Mouse (Mus musculus) CH12.LX (cell line): ENCODE measurements around the gene Nmnat2. TPM values are rescaled to one million over a fixed set of nuclear protein-coding genes. Genes with fewer than 3 reads are reported as not detected.

Experiments used
- DNase-seq: peaks from one replicate; pipeline ENCODE4 v3.0.0-alpha.2; 2013; ENCODE audit errors: extremely low read depth
- H3K27ac ChIP-seq: 2 replicates; pipeline ENCODE4 v1.5.1; 2012; ENCODE audit warnings: low read depth, mild to moderate bottlenecking, control low read depth, moderate library complexity; ENCODE audit not compliant: insufficient read depth
- H3K27me3 ChIP-seq: replicated peaks from 2 replicates; pipeline ENCODE3; 2012; ENCODE audit warnings: inconsistent platforms
- H3K36me3 ChIP-seq, 2 experiments: replicated peaks in 1 of 2; 2 replicates each; pipeline versions ENCODE3 to v1.6.1; 2012; ENCODE audit warnings: inconsistent platforms in 1 of 2, low read length in 1 of 2, mild to moderate bottlenecking in 1 of 2, mixed read lengths in 1 of 2, moderate library complexity in 1 of 2; ENCODE audit not compliant: control insufficient read depth in 1 of 2, insufficient read depth in 1 of 2
- H3K4me1 ChIP-seq, 2 experiments: 2 replicates each; pipeline ENCODE4 v1.6.1; 2012; ENCODE audit warnings: inconsistent platforms in 1 of 2, moderate library complexity in 1 of 2; ENCODE audit not compliant: insufficient read depth in 2 of 2, control insufficient read depth in 1 of 2
- H3K4me2 ChIP-seq: 2 replicates; pipeline ENCODE4 v1.6.1; 2012; ENCODE audit warnings: low read depth, mild to moderate bottlenecking, control low read depth; ENCODE audit not compliant: poor library complexity, insufficient read depth, severe bottlenecking
- H3K4me3 ChIP-seq, 3 experiments: fragments of 150-350 bp in 1 of 3; sonication (generic) in 1 of 3; replicated peaks in 1 of 3; 2 replicates each; pipeline versions ENCODE3 to v1.5.1; 2011 to 2012; ENCODE audit warnings: low read depth in 2 of 3, low read length in 2 of 3, mild to moderate bottlenecking in 2 of 3, moderate library complexity in 2 of 3, control low read depth in 1 of 3, improper control_type of control experiment in 1 of 3, inconsistent platforms in 1 of 3, mixed read lengths in 1 of 3; ENCODE audit not compliant: poor library complexity in 1 of 3
- H3K79me2 ChIP-seq: replicated peaks from 2 replicates; pipeline ENCODE4 v1.6.1; 2012; ENCODE audit warnings: mild to moderate bottlenecking, moderate library complexity; ENCODE audit not compliant: control insufficient read depth, poor library complexity, insufficient read depth, severe bottlenecking; ENCODE audit errors: extremely low read depth
- H3K9ac ChIP-seq: 2 replicates; pipeline ENCODE4 v1.6.1; 2012; ENCODE audit warnings: low read depth, mild to moderate bottlenecking, control low read depth, moderate library complexity; ENCODE audit not compliant: insufficient read depth
- H3K9me3 ChIP-seq: replicated peaks from 2 replicates; pipeline ENCODE3; 2012; ENCODE audit warnings: low read length, inconsistent platforms, mixed read lengths
- CHD2 ChIP-seq: IDR thresholded peaks from 2 replicates; pipeline ENCODE4 v1.6.1; 2011; ENCODE audit warnings: low read length, improper control_type of control experiment
- CTCF ChIP-seq, 2 experiments: IDR thresholded peaks in 1 of 2; conservative IDR thresholded peaks in 1 of 2; 2 replicates each; pipeline ENCODE4 v1.5.1; 2011 to 2012; ENCODE audit warnings: low read depth in 2 of 2, low read length in 2 of 2, improper control_type of control experiment in 1 of 2, inconsistent platforms in 1 of 2, mild to moderate bottlenecking in 1 of 2, moderate library complexity in 1 of 2
- ELF1 ChIP-seq: IDR thresholded peaks from 2 replicates; pipeline ENCODE4 v1.6.1; 2014; ENCODE audit warnings: low read depth, mild to moderate bottlenecking, inconsistent platforms, low read length, improper control_type of control experiment
- EP300 ChIP-seq: IDR thresholded peaks from 2 replicates; pipeline ENCODE4 v1.6.1; 2011; ENCODE audit warnings: low read length, improper control_type of control experiment
- ETS1 ChIP-seq: conservative IDR thresholded peaks from 2 replicates; pipeline ENCODE4 v1.6.1; 2012; ENCODE audit warnings: low read depth, mild to moderate bottlenecking, inconsistent platforms, low read length, improper control_type of control experiment, moderate library complexity
- HCFC1 ChIP-seq: IDR thresholded peaks from 2 replicates; pipeline ENCODE4 v1.6.1; 2012; ENCODE audit warnings: low read depth, mild to moderate bottlenecking, inconsistent platforms, low read length, improper control_type of control experiment
- MAX ChIP-seq: IDR thresholded peaks from 2 replicates; pipeline ENCODE4 v1.6.1; 2011; ENCODE audit warnings: low read length, improper control_type of control experiment
- MAZ ChIP-seq: IDR thresholded peaks from 2 replicates; pipeline ENCODE4 v1.6.1; 2012; ENCODE audit warnings: low read depth, mild to moderate bottlenecking, inconsistent platforms, low read length, improper control_type of control experiment, moderate library complexity
- MEF2A ChIP-seq: IDR thresholded peaks from 2 replicates; pipeline ENCODE4 v1.6.1; 2014; ENCODE audit warnings: low read depth, mild to moderate bottlenecking, inconsistent platforms, low read length, improper control_type of control experiment, borderline replicate concordance
- MYC ChIP-seq: IDR thresholded peaks from 2 replicates; pipeline ENCODE4 v1.6.1; 2011; ENCODE audit warnings: low read depth, mild to moderate bottlenecking, improper control_type of control experiment, low read length
- NELFE ChIP-seq: IDR thresholded peaks from 2 replicates; pipeline ENCODE4 v1.6.1; 2011; ENCODE audit warnings: low read depth, low read length, improper control_type of control experiment
- POLR2AphosphoS2 ChIP-seq: IDR thresholded peaks from 2 replicates; pipeline ENCODE4 v1.6.1; 2011; ENCODE audit warnings: low read depth, low read length, improper control_type of control experiment
- RAD21 ChIP-seq: IDR thresholded peaks from 2 replicates; pipeline ENCODE4 v1.6.1; 2011; ENCODE audit warnings: low read depth, mild to moderate bottlenecking, low read length, improper control_type of control experiment, moderate library complexity
- RCOR1 ChIP-seq: conservative IDR thresholded peaks from 2 replicates; pipeline ENCODE4 v1.6.1; 2012; ENCODE audit warnings: low read depth, mild to moderate bottlenecking, inconsistent platforms, low read length, improper control_type of control experiment
- SMC3 ChIP-seq: IDR thresholded peaks from 2 replicates; pipeline ENCODE4 v1.6.1; 2011; ENCODE audit warnings: low read depth, low read length, improper control_type of control experiment
- TBP ChIP-seq: conservative IDR thresholded peaks from 2 replicates; pipeline ENCODE4 v1.6.1; 2011; ENCODE audit warnings: low read depth, low read length, improper control_type of control experiment
- UBTF ChIP-seq: IDR thresholded peaks from 2 replicates; pipeline ENCODE4 v1.6.1; 2012; ENCODE audit warnings: low read depth, mild to moderate bottlenecking, inconsistent platforms, low read length, improper control_type of control experiment, moderate library complexity
- ZMIZ1 ChIP-seq: IDR thresholded peaks from 2 replicates; pipeline ENCODE4 v1.6.1; 2012; ENCODE audit warnings: low read depth, mild to moderate bottlenecking, inconsistent platforms, low read length, improper control_type of control experiment
- dilution Hi-C: fragments of 300-500 bp; cut with MboI; formaldehyde crosslinking; loops from 2 replicates; pipeline ENCODE4 v1.14.3; 2020; ENCODE audit warnings: low sequenced_read_pairs; ENCODE audit not compliant: extremely low pct_unique_long_range_greater_than_20kb, extremely low pct_ligation_motif_present
- in situ Hi-C: fragments of 300-500 bp; cut with MboI; formaldehyde crosslinking; loops from 3 replicates; pipeline ENCODE4 v1.14.3; 2019; ENCODE audit warnings: low sequenced_read_pairs, low pct_ligation_motif_present, low pct_unique_long_range_greater_than_20kb, mixed read lengths
- polyA plus RNA-seq: library from polyadenylated mRNA; unstranded; fragments of >175 nt; gene quantifications from 2 replicates; pipeline ENCODE4 v1.2.1, GENCODE M21; 2012; ENCODE audit warnings: low read depth; ENCODE audit not compliant: insufficient read length
- total RNA-seq, 2 experiments: library from RNA; depleted of rRNA; stranded (reverse); fragments of 300-350 nt in 1 of 2; fragments of >200 nt in 1 of 2; gene quantifications; 2 replicates each; pipeline ENCODE4 v1.2.3; 2012 to 2014

The Nmnat2 gene
- total and polyA plus RNA-seq, 3 experiments, result 0.04 to 0.09 (median 0.09) TPM

- H3K4me2 ChIP-seq, result no peak overlapping the region
- no peaks in the 10 kb centered on the region for H3K9me3 ChIP-seq
- no peaks in the 10 kb centered on the region for H3K36me3 ChIP-seq
- TF ChIP-seq ZMIZ1 (no peak), MAX (no peak), MAZ (no peak), EP300 (no peak), RCOR1 (no peak), NELFE (no peak), ELF1 (no peak), UBTF (no peak), MYC (no peak), MEF2A (no peak), POLR2AphosphoS2 (no peak), TBP (no peak), HCFC1 (no peak), ETS1 (no peak)
- no peak overlapping the region for H3K27ac ChIP-seq
- H3K27me3 ChIP-seq, result no peaks in the 10 kb centered on the region
- in situ Hi-C loops (no loop called here), dilution Hi-C loops (no loop called here)
- H3K79me2 ChIP-seq, result no peaks in the 10 kb centered on the region
- no peak overlapping the region for H3K9ac ChIP-seq
- peaks cover 0 to 3% of the 10 kb centered on the region in 2 experiments; a peak in 1 of 4 replicates for H3K4me1 ChIP-seq
- no peak overlapping the region for H3K4me3 ChIP-seq
- DNase-seq, result no peak
Observed at GRCm38 (mm10) chr1:153085198-153085597, 130.4 kb downstream of the Nmnat2 start.

GRCm38 (mm10) chr1:153087771-153088170 is 133.0 kb downstream of the Nmnat2 start:
- Histone ChIP-seq H3K27me3 (no peaks in the 10 kb centered on the region), H3K4me2 (no peak overlapping the region), H3K4me1 (peaks cover 5 to 13% of the 10 kb centered on the region in 2 experiments)
- in situ Hi-C loops, result no loop called here
- DNase-seq, result no peak
- no peak for TF ChIP-seq SMC3
- TF ChIP-seq, all 38 proteins: peak for 0
- H3K36me3 ChIP-seq, result no peaks in the 10 kb centered on the region
- no peak overlapping the region for H3K4me3 ChIP-seq
- dilution Hi-C loops, result no loop called here
- no peaks in the 10 kb centered on the region for H3K9me3 ChIP-seq
- H3K27ac ChIP-seq, result no peak overlapping the region
- no peaks in the 10 kb centered on the region for H3K79me2 ChIP-seq
- H3K9ac ChIP-seq, result no peak overlapping the region

GRCm38 (mm10) chr1:153090081-153090480 is 135.3 kb downstream of the Nmnat2 start:
- H3K27ac ChIP-seq, result no peak overlapping the region
- no peaks in the 10 kb centered on the region for H3K27me3 ChIP-seq
- dilution Hi-C loops, result no loop called here
- DNase-seq, result no peak
- no peak overlapping the region for H3K4me3 ChIP-seq
- no peak for TF ChIP-seq CTCF (conservative IDR thresholded peaks at IDR 0.05 in 1 of 2, IDR thresholded peaks at IDR 0.05 in 1 of 2; ENCODE audit: low read depth in 2 of 2, low read length in 2 of 2)
- no peak for TF ChIP-seq RAD21
- TF ChIP-seq POLR2AphosphoS2, result no peak
- TF ChIP-seq ETS1, result no peak
- TF ChIP-seq MYC, result no peak
- no peak for TF ChIP-seq CHD2
- no peak for TF ChIP-seq UBTF
- TF ChIP-seq, all 38 proteins: peak for 0
- H3K4me2 ChIP-seq, result no peak overlapping the region
- peaks cover 8 to 13% of the 10 kb centered on the region in 2 experiments for H3K4me1 ChIP-seq
- no peaks in the 10 kb centered on the region for H3K9me3 ChIP-seq
- in situ Hi-C loops, result no loop called here
- H3K36me3 ChIP-seq, result no peaks in the 10 kb centered on the region
- H3K9ac ChIP-seq, result no peak overlapping the region
- H3K79me2 ChIP-seq, result no peaks in the 10 kb centered on the region
